Mouse (Mus musculus): ENCODE data around the gene H2-Eb1. TPM values are rescaled to one million over a fixed set of nuclear protein-coding genes. Genes with fewer than 3 reads are reported as not detected.

H2-Eb1 gene
- polyA plus RNA-seq, 1 experiment from 2014 or later: 0.63 TPM

DNA sequence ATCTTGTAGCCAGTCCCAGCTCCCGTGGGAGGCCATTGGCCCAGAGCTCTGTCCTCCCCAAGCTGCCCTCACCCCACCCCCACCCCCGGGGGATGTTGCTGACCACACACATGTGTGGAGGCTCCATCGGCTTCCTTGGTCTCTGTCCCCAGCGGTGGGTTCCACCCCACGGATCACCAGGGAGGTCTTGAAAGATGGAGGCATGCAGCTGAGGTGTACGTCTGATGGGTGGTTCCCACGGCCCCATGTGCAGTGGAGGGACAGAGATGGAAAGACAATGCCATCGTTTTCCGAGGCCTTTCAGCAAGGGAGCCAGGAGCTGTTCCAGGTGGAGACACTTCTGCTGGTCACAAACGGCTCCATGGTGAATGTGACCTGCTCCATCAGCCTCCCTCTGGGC lies 59.4 kb downstream of the H2-Eb1 start:
- H3K9ac ChIP-seq (ENCODE audit: low read depth, low read length): no peak overlapping the region

More for the DNA sequence above, 59.4 kb downstream of the H2-Eb1 start:
- Histone ChIP-seq H3K4me3 (ENCODE audit: low read depth, low read length) (no peak overlapping the region), H3K4me2 (no peak overlapping the region), H3K27ac (ENCODE audit: low read depth, low read length) (no peak overlapping the region), H3K36me3 (ENCODE audit: control insufficient read depth, insufficient read depth, low read length) (no peaks in the 10 kb centered on the region), H3K9me3 (ENCODE audit: control insufficient read depth, low read length) (no peaks in the 10 kb centered on the region), H3K27me3 (replicated peaks; ENCODE audit: control insufficient read depth, insufficient read depth, low read length) (no peaks in the 10 kb centered on the region), H3K4me1 (replicated peaks; ENCODE audit: control insufficient read depth, insufficient read depth, low read length) (no peaks in the 10 kb centered on the region)
- no peak for DNase-seq (ENCODE audit: low spot score)
- 74% methylated on average over 10 of the region's 10 CpGs for WGBS
- no peak for ATAC-seq (replicated peaks; ENCODE audit: low FRiP score)

Other genes with a start within 250 kb of the H2-Eb1 start
- gene H2-Oa, start 213.5 kb upstream of the H2-Eb1 start, polyA plus RNA-seq (2014; fragmentation: Nextera tagmentation; extraction: Ambion mirVana): 0.26 and 0.56 TPM in 2 replicates
- 5.6 and 5.9 TPM in 2 replicates for gene H2-DMa, start 186.3 kb upstream of the H2-Eb1 start, polyA plus RNA-seq (2014; fragmentation: Nextera tagmentation; extraction: Ambion mirVana)
- 86.1 and 90.8 TPM in 2 replicates for gene Brd2, start 183.2 kb upstream of the H2-Eb1 start, polyA plus RNA-seq (2014; fragmentation: Nextera tagmentation; extraction: Ambion mirVana)
- 0.32 and 0.34 TPM in 2 replicates for gene H2-DMb2, start 162.6 kb upstream of the H2-Eb1 start, polyA plus RNA-seq (2014; fragmentation: Nextera tagmentation; extraction: Ambion mirVana)
- 0.19 and 0.43 TPM in 2 replicates for gene H2-DMb1, start 152.8 kb upstream of the H2-Eb1 start, polyA plus RNA-seq (2014; fragmentation: Nextera tagmentation; extraction: Ambion mirVana)
- gene Tap1, start 118.3 kb upstream of the H2-Eb1 start, polyA plus RNA-seq (2014; fragmentation: Nextera tagmentation; extraction: Ambion mirVana): 1.5 and 1.8 TPM in 2 replicates
- 2.3 and 4.0 TPM in 2 replicates for gene Psmb9, start 118.1 kb upstream of the H2-Eb1 start, polyA plus RNA-seq (2014; fragmentation: Nextera tagmentation; extraction: Ambion mirVana)
- gene Psmb8, start 108.1 kb upstream of the H2-Eb1 start, polyA plus RNA-seq (2014; fragmentation: Nextera tagmentation; extraction: Ambion mirVana): 8.4 and 10.3 TPM in 2 replicates
- gene Tap2, start 102.3 kb upstream of the H2-Eb1 start, polyA plus RNA-seq (2014; fragmentation: Nextera tagmentation; extraction: Ambion mirVana): 6.6 and 7.4 TPM in 2 replicates
- not detected in 2 replicates for gene H2-Ob, start 67.0 kb upstream of the H2-Eb1 start, polyA plus RNA-seq (2014; fragmentation: Nextera tagmentation; extraction: Ambion mirVana)
- gene H2-Ab1, start 48.2 kb upstream of the H2-Eb1 start, polyA plus RNA-seq (2014; fragmentation: Nextera tagmentation; extraction: Ambion mirVana): 3.9 and 4.1 TPM in 2 replicates
- gene H2-Aa, start 18.0 kb upstream of the H2-Eb1 start, polyA plus RNA-seq (2014; fragmentation: Nextera tagmentation; extraction: Ambion mirVana): not detected in 2 replicates
- gene H2-Eb2, start 19.8 kb downstream of the H2-Eb1 start, polyA plus RNA-seq (2014; fragmentation: Nextera tagmentation; extraction: Ambion mirVana): not detected in 2 replicates
- not detected in 2 replicates for gene Btnl2, start 49.0 kb downstream of the H2-Eb1 start, polyA plus RNA-seq (2014; fragmentation: Nextera tagmentation; extraction: Ambion mirVana)
- gene Btnl1, start 71.3 kb downstream of the H2-Eb1 start, polyA plus RNA-seq (2014; fragmentation: Nextera tagmentation; extraction: Ambion mirVana): not detected in 2 replicates
- 0.41 TPM in 1 of 2 replicates, not detected in the other for gene BC051142, start 93.0 kb downstream of the H2-Eb1 start, polyA plus RNA-seq (2014; fragmentation: Nextera tagmentation; extraction: Ambion mirVana)
- gene Btnl4, start 171.5 kb downstream of the H2-Eb1 start, polyA plus RNA-seq (2014; fragmentation: Nextera tagmentation; extraction: Ambion mirVana): not detected in 2 replicates
- gene Btnl6, start 211.5 kb downstream of the H2-Eb1 start, polyA plus RNA-seq (2014; fragmentation: Nextera tagmentation; extraction: Ambion mirVana): not detected in 2 replicates

Data from liver, embryonic 11.5 days (tissue).